7 mouse cellular contexts compared by ENCODE assay signal in genomic region chr4:148504497-148504959, GRCm38 (mm10). TPM values are rescaled to one million over a fixed set of nuclear protein-coding genes. Genes with fewer than 3 reads are reported as not detected.
DNase-seq lines count a peak whose midpoint lies in the region.

No protein-coding gene starts in this region.

- intact Hi-C loops in heart, postnatal 25 days (cut with DNase I) = no loop called here

- peak; percentile 69 to 76 for DNase-seq in right cerebral cortex, postnatal 10 days (ENCODE audit: low spot score in 2 of 2)
- no peak for DNase-seq in right cerebral cortex, postnatal 25 days
- DNase-seq in cerebellum, postnatal 14 days = peak; percentile 51 to 80
- peak; percentile 42 for DNase-seq in heart, postnatal 25 days (ENCODE audit: low spot score)
- peak; percentile 61 to 70 for DNase-seq in layer of hippocampus, postnatal 36 days
- DNase-seq in right cerebral cortex, postnatal 4 days = peak; percentile 35
- DNase-seq in thymus, adult 18-20 months = no peak

RNA-seq across cellular contexts. Expression of gene Angptl7, which starts 4.3 kb away (rescaled TPM):
- total RNA-seq in heart, postnatal 25 days (2021) = 1 to 10 TPM; 2.3 to 5.4 TPM
- total RNA-seq in layer of hippocampus, postnatal 36 days (2021) = under 1 TPM in 1 of 2 experiments, not detected in 1; 0.28 TPM

RNA-seq across cellular contexts. Expression of gene Exosc10, which starts 53.7 kb away (rescaled TPM):
- total RNA-seq in heart, postnatal 25 days (2021) = 10 to 100 TPM; 42.8 to 44.1 TPM
- total RNA-seq in layer of hippocampus, postnatal 36 days (2021) = 10 to 100 TPM; 50.5 to 52.7 TPM

RNA-seq across cellular contexts. Expression of gene Mtor, which starts 56.1 kb away (rescaled TPM):
- 10 to 100 TPM; 45.3 to 46.0 TPM for total RNA-seq in heart, postnatal 25 days (2021)
- 10 to 100 TPM; 80.7 to 85.9 TPM for total RNA-seq in layer of hippocampus, postnatal 36 days (2021)

RNA-seq across cellular contexts. Expression of gene Ubiad1, which starts 60.0 kb away (rescaled TPM):
- total RNA-seq in heart, postnatal 25 days (2021) = 10 to 100 TPM; 19.4 to 20.7 TPM
- total RNA-seq in layer of hippocampus, postnatal 36 days (2021) = 1 to 10 TPM; 7.9 to 8.4 TPM

Comparison
In these comparisons a context has a peak if more than half of its experiments do, and no peak if none do; other contexts are left out.
1. DNase-seq: peak in right cerebral cortex, postnatal 10 days (2 of 2), cerebellum, postnatal 14 days (2 of 2), heart, postnatal 25 days (single experiment), layer of hippocampus, postnatal 36 days (2 of 2) and right cerebral cortex, postnatal 4 days (single experiment); none in right cerebral cortex, postnatal 25 days (single experiment) and thymus, adult 18-20 months (0 of 2).